Mouse (Mus musculus) lung, adult 2 months (tissue): ENCODE measurements around the gene Gm20388.

Experiments
- CTCF ChIP-seq: fragments of 200-500 bp; IDR thresholded peaks from 2 replicates; pipeline ENCODE4 v1.5.1; 2011; ENCODE audit warnings: mild to moderate bottlenecking, low read length, control low read depth; ENCODE audit not compliant: insufficient read depth
- POLR2A ChIP-seq: fragments of 200-500 bp; IDR thresholded peaks from 2 replicates; pipeline ENCODE4 v1.6.1; 2011; ENCODE audit warnings: low read depth, mild to moderate bottlenecking, control low read depth, low read length, borderline replicate concordance; ENCODE audit errors: extremely low read depth

DNA sequence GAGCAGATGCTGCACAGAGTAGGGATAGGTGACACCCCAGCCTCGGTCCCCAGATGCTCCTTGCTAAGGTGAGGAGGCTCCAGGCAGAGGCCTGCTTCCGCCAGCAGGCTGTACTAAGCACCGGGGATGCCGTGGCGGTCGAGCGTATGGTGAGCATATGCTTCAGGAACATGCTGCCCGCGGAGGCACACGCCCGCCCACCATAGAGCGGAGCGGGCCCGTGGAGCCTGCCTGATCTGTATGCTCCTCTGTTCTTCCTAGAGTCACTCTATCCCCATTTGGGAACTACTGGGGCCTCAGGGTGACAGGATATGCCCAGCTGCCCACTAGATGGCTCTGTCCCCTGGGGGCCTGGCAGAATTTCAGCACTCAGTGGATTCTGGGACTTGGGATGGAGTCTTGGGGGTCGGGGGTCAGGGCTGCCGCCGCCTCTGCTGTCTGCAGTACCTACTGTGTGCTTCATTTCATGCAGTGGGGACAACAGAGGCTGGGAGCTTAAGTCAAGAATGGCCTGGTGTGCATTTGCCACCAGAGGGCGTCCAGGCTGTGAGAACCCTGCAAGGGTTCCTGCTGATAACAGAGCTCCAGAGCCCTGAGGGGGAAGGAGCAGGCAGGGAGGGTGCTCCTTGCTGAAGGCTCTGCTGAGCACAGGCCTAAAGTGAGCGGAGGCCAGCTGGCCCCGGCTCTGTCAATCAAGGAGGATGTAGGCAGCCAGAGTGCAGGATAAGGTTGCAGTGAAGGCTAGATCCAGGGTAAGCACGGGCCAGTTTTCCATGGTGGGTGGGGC lies 377.7 kb downstream of the Gm20388 start:
- TF ChIP-seq POLR2A: no peak
- TF ChIP-seq CTCF: peak; percentile 81
